Mouse (Mus musculus): ENCODE data around the gene Foxn3. TPM values are rescaled to one million over a fixed set of nuclear protein-coding genes. Genes with fewer than 3 reads are reported as not detected.
A peak's percentile ranks its signal among the peaks of the same experiment; 100 is the strongest.

Foxn3 gene
- polyA plus RNA-seq, 1 experiment from 2014 or later: 111 TPM

- 74% methylated on average over 5 of the region's 5 CpGs for whole genome bisulfite sequencing
Measured at GRCm38 (mm10) chr12:99219812-99220211, 343.6 kb downstream of the Foxn3 start.

GRCm38 (mm10) chr12:99217145-99217698 is 346.2 kb downstream of the Foxn3 start:
- no peaks in the 10 kb centered on the region for H3K9me3 ChIP-seq
- ATAC-seq (ENCODE audit: insufficient number of reproducible peaks, insufficient read depth, low FRiP score, low TSS enrichment, low read depth): no peak
- no peak overlapping the region for H3K9ac ChIP-seq
- no peak overlapping the region for H3K4me3 ChIP-seq
- H3K27me3 ChIP-seq: no peaks in the 10 kb centered on the region
- peaks cover 63% of the 10 kb centered on the region for H3K4me1 ChIP-seq
- no peak overlapping the region for H3K27ac ChIP-seq
- 88% methylated on average over 7 of the region's 7 CpGs for WGBS
- H3K4me2 ChIP-seq: no peak overlapping the region
- H3K36me3 ChIP-seq: no peaks in the 10 kb centered on the region

More at GRCm38 (mm10) chr12:99219812-99220211, 343.6 kb downstream of the Foxn3 start:
- Histone ChIP-seq H3K27ac (no peak overlapping the region), H3K9ac (no peak overlapping the region), H3K9me3 (no peaks in the 10 kb centered on the region), H3K4me3 (no peak overlapping the region), H3K4me2 (no peak overlapping the region), H3K4me1 (peaks cover 50% of the 10 kb centered on the region), H3K36me3 (no peaks in the 10 kb centered on the region), H3K27me3 (no peaks in the 10 kb centered on the region)
- no peak for ATAC-seq (ENCODE audit: insufficient number of reproducible peaks, insufficient read depth, low FRiP score, low TSS enrichment, low read depth)

GRCm38 (mm10) chr12:99216341-99216761 is 347.0 kb downstream of the Foxn3 start:
- Histone ChIP-seq H3K9ac (0 out of 2 replicates have a peak overlapping the region, but pooled peaks have one; percentile 16), H3K4me2 (no peak overlapping the region), H3K9me3 (no peaks in the 10 kb centered on the region), H3K4me3 (no peak overlapping the region), H3K4me1 (peaks cover 54% of the 10 kb centered on the region), H3K27me3 (no peaks in the 10 kb centered on the region), H3K27ac (no peak overlapping the region), H3K36me3 (no peaks in the 10 kb centered on the region)
- ATAC-seq (ENCODE audit: insufficient number of reproducible peaks, insufficient read depth, low FRiP score, low TSS enrichment, low read depth): no peak
- WGBS: 66% methylated on average over 5 of the region's 5 CpGs

GRCm38 (mm10) chr12:99215521-99216255 is 347.7 kb downstream of the Foxn3 start:
- no peak overlapping the region for H3K4me2 ChIP-seq
- peaks cover 49% of the 10 kb centered on the region for H3K4me1 ChIP-seq
- no peaks in the 10 kb centered on the region for H3K36me3 ChIP-seq
- H3K9ac ChIP-seq: no peak overlapping the region
- H3K4me3 ChIP-seq: no peak overlapping the region
- ATAC-seq (ENCODE audit: insufficient number of reproducible peaks, insufficient read depth, low FRiP score, low TSS enrichment, low read depth): no peak
- WGBS: 72% methylated on average over 11 of the region's 11 CpGs
- no peaks in the 10 kb centered on the region for H3K27me3 ChIP-seq
- H3K27ac ChIP-seq: no peak overlapping the region
- H3K9me3 ChIP-seq: no peaks in the 10 kb centered on the region

- Histone ChIP-seq H3K27me3 (no peaks in the 10 kb centered on the region), H3K4me2 (no peak overlapping the region), H3K27ac (no peak overlapping the region), H3K9me3 (no peaks in the 10 kb centered on the region), H3K9ac (no peak overlapping the region), H3K4me3 (no peak overlapping the region), H3K36me3 (peaks cover 2% of the 10 kb centered on the region; the same call in 1 of the 2 replicates), H3K4me1 (peaks cover 45% of the 10 kb centered on the region)
- 40% methylated on average over 5 of the region's 5 CpGs for WGBS
- no peak for ATAC-seq (ENCODE audit: insufficient number of reproducible peaks, insufficient read depth, low FRiP score, low TSS enrichment, low read depth)
Measured at GRCm38 (mm10) chr12:99214098-99214497, 349.3 kb downstream of the Foxn3 start.

GRCm38 (mm10) chr12:99213218-99213617 is 350.2 kb downstream of the Foxn3 start:
- Histone ChIP-seq H3K27me3 (no peaks in the 10 kb centered on the region), H3K9me3 (no peaks in the 10 kb centered on the region), H3K4me3 (no peak overlapping the region), H3K4me2 (no peak overlapping the region), H3K9ac (no peak overlapping the region), H3K27ac (no peak overlapping the region), H3K4me1 (peaks cover 45% of the 10 kb centered on the region), H3K36me3 (peaks cover 11% of the 10 kb centered on the region)
- ATAC-seq (ENCODE audit: insufficient number of reproducible peaks, insufficient read depth, low FRiP score, low TSS enrichment, low read depth): no peak
- 88% methylated on average over 12 of the region's 12 CpGs for WGBS

GRCm38 (mm10) chr12:99209801-99210200 is 353.6 kb downstream of the Foxn3 start:
- no peak for ATAC-seq (ENCODE audit: insufficient number of reproducible peaks, insufficient read depth, low FRiP score, low TSS enrichment, low read depth)
- WGBS: 88% methylated on average over 8 of the region's 8 CpGs
- no peak overlapping the region for H3K4me3 ChIP-seq

GRCm38 (mm10) chr12:99208251-99208650 is 355.1 kb downstream of the Foxn3 start:
- 90% methylated on average over 9 of the region's 9 CpGs for WGBS
- Histone ChIP-seq H3K4me2 (no peak overlapping the region), H3K27me3 (no peaks in the 10 kb centered on the region), H3K4me1 (peaks cover 7% of the 10 kb centered on the region; the same call in 1 of the 2 replicates), H3K9me3 (no peaks in the 10 kb centered on the region), H3K36me3 (peaks cover 16% of the 10 kb centered on the region), H3K9ac (no peak overlapping the region), H3K27ac (no peak overlapping the region), H3K4me3 (no peak overlapping the region)
- ATAC-seq (ENCODE audit: insufficient number of reproducible peaks, insufficient read depth, low FRiP score, low TSS enrichment, low read depth): no peak

More at GRCm38 (mm10) chr12:99209801-99210200, 353.6 kb downstream of the Foxn3 start:
- H3K9ac ChIP-seq: no peak overlapping the region
- no peaks in the 10 kb centered on the region for H3K27me3 ChIP-seq
- peaks cover 16% of the 10 kb centered on the region for H3K36me3 ChIP-seq
- no peaks in the 10 kb centered on the region for H3K9me3 ChIP-seq
- H3K4me1 ChIP-seq: peaks cover 23% of the 10 kb centered on the region
- H3K27ac ChIP-seq: no peak overlapping the region
- H3K4me2 ChIP-seq: no peak overlapping the region

- ATAC-seq (ENCODE audit: insufficient number of reproducible peaks, insufficient read depth, low FRiP score, low TSS enrichment, low read depth): no peak
- H3K4me1 ChIP-seq: no peaks in the 10 kb centered on the region
- peaks cover 16% of the 10 kb centered on the region for H3K36me3 ChIP-seq
- no peak overlapping the region for H3K9ac ChIP-seq
- H3K27ac ChIP-seq: no peak overlapping the region
- H3K27me3 ChIP-seq: no peaks in the 10 kb centered on the region
- H3K9me3 ChIP-seq: no peaks in the 10 kb centered on the region
- WGBS: 91% methylated on average over 15 of the region's 15 CpGs
- H3K4me3 ChIP-seq: no peak overlapping the region
- no peak overlapping the region for H3K4me2 ChIP-seq
Measured at GRCm38 (mm10) chr12:99207014-99207612, 356.3 kb downstream of the Foxn3 start.

GRCm38 (mm10) chr12:99205734-99206133 is 357.6 kb downstream of the Foxn3 start:
- H3K27me3 ChIP-seq: no peaks in the 10 kb centered on the region
- 82% methylated on average over 8 of the region's 8 CpGs for WGBS
- H3K36me3 ChIP-seq: peaks cover 16% of the 10 kb centered on the region
- H3K4me2 ChIP-seq: no peak overlapping the region
- H3K27ac ChIP-seq: no peak overlapping the region
- H3K4me1 ChIP-seq: peaks cover 6% of the 10 kb centered on the region; the same call in 1 of the 2 replicates
- H3K9ac ChIP-seq: no peak overlapping the region
- H3K9me3 ChIP-seq: no peaks in the 10 kb centered on the region
- ATAC-seq (ENCODE audit: insufficient number of reproducible peaks, insufficient read depth, low FRiP score, low TSS enrichment, low read depth): no peak
- no peak overlapping the region for H3K4me3 ChIP-seq

GRCm38 (mm10) chr12:99199124-99199483 is 364.3 kb downstream of the Foxn3 start:
- H3K27ac ChIP-seq: no peak overlapping the region
- no peak overlapping the region for H3K4me2 ChIP-seq
- H3K4me1 ChIP-seq: peaks cover 35% of the 10 kb centered on the region
- WGBS: 75% methylated on average over 5 of the region's 5 CpGs
- peaks cover 15% of the 10 kb centered on the region for H3K36me3 ChIP-seq
- no peaks in the 10 kb centered on the region for H3K9me3 ChIP-seq
- no peak overlapping the region for H3K9ac ChIP-seq
- no peak for ATAC-seq (ENCODE audit: insufficient number of reproducible peaks, insufficient read depth, low FRiP score, low TSS enrichment, low read depth)
- no peak overlapping the region for H3K4me3 ChIP-seq
- H3K27me3 ChIP-seq: no peaks in the 10 kb centered on the region
